Comparison of ENCODE assay signal across 9 mouse cellular contexts in genomic region chr4:123898696-123899095, GRCm38 (mm10). TPM values are rescaled to one million over a fixed set of nuclear protein-coding genes. Genes with fewer than 3 reads are reported as not detected.
A peak's percentile ranks its signal among the peaks of the same experiment; 100 is the strongest.
DNase-seq lines count a peak whose midpoint lies in the region; ATAC-seq and TF ChIP-seq lines count a peak whose summit lies in the region.
"Had no signal": no experiment of that assay in that cellular context is flagged by ENCODE, and none has a peak within 500 bp of the region (broad histone marks: within the 10 kb centered on the region; RNA-seq: fewer than 3 reads in every experiment).

No protein-coding gene starts in this region.

- no peaks in the 10 kb centered on the region for H3K36me3 ChIP-seq in intestine, embryonic 14.5 days (ENCODE audit: control insufficient read depth, insufficient read depth, low read length)
- no peaks in the 10 kb centered on the region for H3K36me3 ChIP-seq in intestine, embryonic 15.5 days
- no peaks in the 10 kb centered on the region for H3K36me3 ChIP-seq in midbrain, postnatal 0 days (ENCODE audit: insufficient read depth, low read length)
- H3K36me3 ChIP-seq: limb, embryonic 15.5 days had no signal

- no peak overlapping the region for H3K4me3 ChIP-seq in intestine, embryonic 14.5 days (ENCODE audit: low read depth, low read length)
- H3K4me3 ChIP-seq in intestine, embryonic 15.5 days (replicated peaks): no peak overlapping the region
- no peak overlapping the region for H3K4me3 ChIP-seq in midbrain, postnatal 0 days (ENCODE audit: low read depth, low read length)
- H3K4me3 ChIP-seq: limb, embryonic 15.5 days had no signal

- TF ChIP-seq CTCF in midbrain, postnatal 0 days (IDR thresholded peaks at IDR 0.05): peak; percentile 92

- no peak for ATAC-seq in intestine, embryonic 14.5 days (replicated peaks; ENCODE audit: low FRiP score, low TSS enrichment, low read depth)
- no peak for ATAC-seq in intestine, embryonic 15.5 days
- ATAC-seq in midbrain, postnatal 0 days (ENCODE audit: low FRiP score): no peak

- H3K9me3 ChIP-seq in intestine, embryonic 14.5 days (ENCODE audit: control insufficient read depth, low read length): no peaks in the 10 kb centered on the region
- no peaks in the 10 kb centered on the region for H3K9me3 ChIP-seq in intestine, embryonic 15.5 days
- no peaks in the 10 kb centered on the region for H3K9me3 ChIP-seq in midbrain, postnatal 0 days (ENCODE audit: low read length)
- H3K9me3 ChIP-seq: limb, embryonic 15.5 days had no signal

- H3K27me3 ChIP-seq in intestine, embryonic 14.5 days (replicated peaks; ENCODE audit: control insufficient read depth, insufficient read depth, low read length): no peaks in the 10 kb centered on the region
- no peaks in the 10 kb centered on the region for H3K27me3 ChIP-seq in intestine, embryonic 15.5 days (replicated peaks)
- no peaks in the 10 kb centered on the region for H3K27me3 ChIP-seq in midbrain, postnatal 0 days (ENCODE audit: insufficient read depth, low read length)
- H3K27me3 ChIP-seq: limb, embryonic 15.5 days had no signal

- no peak overlapping the region for H3K27ac ChIP-seq in intestine, embryonic 14.5 days (ENCODE audit: low read depth)
- H3K27ac ChIP-seq in intestine, embryonic 15.5 days: no peak overlapping the region
- H3K27ac ChIP-seq in midbrain, postnatal 0 days (ENCODE audit: low read depth, low read length): no peak overlapping the region
- H3K27ac ChIP-seq: limb, embryonic 15.5 days had no signal

- H3K4me2 ChIP-seq in intestine, embryonic 14.5 days (ENCODE audit: low read length): no peak overlapping the region
- no peak overlapping the region for H3K4me2 ChIP-seq in intestine, embryonic 15.5 days (replicated peaks)
- H3K4me2 ChIP-seq in midbrain, postnatal 0 days (ENCODE audit: low read depth, low read length, poor library complexity, severe bottlenecking): no peak overlapping the region
- H3K4me2 ChIP-seq: limb, embryonic 15.5 days had no signal

- no peaks in the 10 kb centered on the region for H3K4me1 ChIP-seq in intestine, embryonic 14.5 days (replicated peaks; ENCODE audit: control insufficient read depth, insufficient read depth, low read length)
- H3K4me1 ChIP-seq in intestine, embryonic 15.5 days (replicated peaks): 0 out of 2 replicates have a peak, but pooled peaks cover 3% of the 10 kb centered on the region
- H3K4me1 ChIP-seq in midbrain, postnatal 0 days (ENCODE audit: insufficient read depth, low read length): no peaks in the 10 kb centered on the region
- H3K4me1 ChIP-seq: limb, embryonic 15.5 days had no signal

- H3K9ac ChIP-seq in intestine, embryonic 14.5 days (ENCODE audit: low read length): no peak overlapping the region
- H3K9ac ChIP-seq in intestine, embryonic 15.5 days: no peak overlapping the region
- H3K9ac ChIP-seq in midbrain, postnatal 0 days (replicated peaks; ENCODE audit: low read length, poor library complexity, severe bottlenecking): no peak overlapping the region
- H3K9ac ChIP-seq: limb, embryonic 15.5 days had no signal

- DNase-seq in intestine, embryonic 14.5 days (ENCODE audit: low spot score): peak; percentile 78
- DNase-seq in 3T3-L1 (ENCODE audit: low read depth, low spot score): peak; percentile 74
- DNase-seq in CD4-positive, CD25-positive, alpha-beta regulatory T cell, adult 2 months (ENCODE audit: low read depth, low spot score): peak; percentile 77
- DNase-seq in cerebellum, adult 8-10 months: peak; percentile 45
- DNase-seq in induced T-regulatory cell, adult 2 months (ENCODE audit: low read depth): peak; percentile 79
- peak; percentile 82 for DNase-seq in midbrain, postnatal 0 days (ENCODE audit: low spot score)
- no peak for DNase-seq in ovary, postnatal 36 days (ENCODE audit: low spot score)

- WGBS in intestine, embryonic 14.5 days: 15% methylated on average over 5 of the region's 5 CpGs
- 14% methylated on average over 5 of the region's 5 CpGs for WGBS in intestine, embryonic 15.5 days
- WGBS in midbrain, postnatal 0 days: 9% methylated on average over 5 of the region's 5 CpGs

RNA-seq across cellular contexts. Expression of gene Mycbp, which starts 5.9 kb away (rescaled TPM):
- polyA plus RNA-seq in intestine, embryonic 14.5 days (2014; fragmentation: Nextera tagmentation; extraction: Ambion mirVana): 86.5 and 97.8 TPM in 2 replicates
- polyA plus RNA-seq in intestine, embryonic 15.5 days (2015; fragmentation: Nextera tagmentation; extraction: Ambion mirVana): 101 and 110 TPM in 2 replicates
- 6.7 and 6.8 TPM in 2 replicates for total RNA-seq in midbrain, postnatal 0 days (2014; rRNA removed)
- polyA plus RNA-seq in midbrain, postnatal 0 days (2015; fragmentation: Nextera tagmentation; extraction: Ambion mirVana): 34.9 and 46.6 TPM in 2 replicates

RNA-seq across cellular contexts. Expression of gene Rragc, which starts 18.6 kb away (rescaled TPM):
- 50.6 and 51.9 TPM in 2 replicates for polyA plus RNA-seq in intestine, embryonic 14.5 days (2014; fragmentation: Nextera tagmentation; extraction: Ambion mirVana)
- 56.3 and 57.4 TPM in 2 replicates for polyA plus RNA-seq in intestine, embryonic 15.5 days (2015; fragmentation: Nextera tagmentation; extraction: Ambion mirVana)
- 38.1 and 55.7 TPM in 2 replicates for total RNA-seq in midbrain, postnatal 0 days (2014; rRNA removed)
- polyA plus RNA-seq in midbrain, postnatal 0 days (2015; fragmentation: Nextera tagmentation; extraction: Ambion mirVana): 39.3 and 41.9 TPM in 2 replicates

RNA-seq across cellular contexts. Expression of gene 4930535I16Rik, which starts 19.1 kb away (rescaled TPM):
- 0.48 TPM in 1 of 2 replicates, not detected in the other for polyA plus RNA-seq in intestine, embryonic 14.5 days (2014; fragmentation: Nextera tagmentation; extraction: Ambion mirVana)
- polyA plus RNA-seq in intestine, embryonic 15.5 days (2015; fragmentation: Nextera tagmentation; extraction: Ambion mirVana): not detected in 2 replicates
- not detected in 2 replicates for total RNA-seq in midbrain, postnatal 0 days (2014; rRNA removed)
- polyA plus RNA-seq in midbrain, postnatal 0 days (2015; fragmentation: Nextera tagmentation; extraction: Ambion mirVana): not detected in 2 replicates
- polyA plus RNA-seq: limb, embryonic 15.5 days had no signal

RNA-seq across cellular contexts. Expression of gene 4933427I04Rik, which starts 39.2 kb away (rescaled TPM):
- 0.19 TPM in 1 of 2 replicates, not detected in the other for polyA plus RNA-seq in intestine, embryonic 14.5 days (2014; fragmentation: Nextera tagmentation; extraction: Ambion mirVana)
- polyA plus RNA-seq in intestine, embryonic 15.5 days (2015; fragmentation: Nextera tagmentation; extraction: Ambion mirVana): not detected in 2 replicates
- total RNA-seq in midbrain, postnatal 0 days (2014; rRNA removed): not detected in 2 replicates
- polyA plus RNA-seq in midbrain, postnatal 0 days (2015; fragmentation: Nextera tagmentation; extraction: Ambion mirVana): 0.06 TPM in 1 of 2 replicates, not detected in the other
